8 mouse cellular contexts compared by ENCODE assay signal in the genomic region with DNA sequence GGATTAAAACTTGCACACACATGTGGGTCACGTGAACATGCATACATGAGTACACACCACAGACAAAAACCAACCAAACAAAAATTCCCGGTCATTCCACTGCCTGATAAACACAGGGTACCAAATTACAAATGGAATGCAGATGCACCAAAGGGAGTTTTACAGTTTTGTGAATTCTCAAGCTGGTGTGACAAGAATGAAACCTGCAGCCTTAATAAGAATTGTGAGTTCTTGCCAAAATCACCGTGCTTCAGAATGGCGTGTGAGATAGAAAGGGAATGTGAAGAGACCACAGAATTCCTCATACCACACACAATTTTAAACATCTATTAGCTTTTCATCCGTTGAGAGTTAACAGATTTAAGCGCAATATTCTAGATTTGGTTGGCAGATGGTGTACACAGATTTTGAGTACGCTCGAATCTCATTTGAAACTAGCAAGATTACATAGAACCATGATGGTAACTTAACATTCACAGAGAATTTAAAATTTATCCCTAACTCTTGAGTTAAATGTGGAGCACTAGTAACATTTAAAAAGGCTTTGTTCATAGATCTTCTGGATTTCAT. TPM values are rescaled to one million over a fixed set of nuclear protein-coding genes. Genes with fewer than 3 reads are reported as not detected.
DNase-seq lines count a peak whose midpoint lies in the region; ATAC-seq and TF ChIP-seq lines count a peak whose summit lies in the region.

No protein-coding gene starts in this region.

- H3K4me3 ChIP-seq in cortical plate, adult 2 months (ENCODE audit: insufficient read depth, low read length): peak overlapping the region; percentile 97; the same call in 1 of the 2 replicates
- H3K4me3 ChIP-seq in hindbrain, embryonic 13.5 days: peak overlapping the region; percentile 92
- H3K4me3 ChIP-seq in midbrain, embryonic 14.5 days (replicated peaks; ENCODE audit: low read depth, low read length): peak overlapping the region; percentile 96

- H3K36me3 ChIP-seq in hindbrain, embryonic 13.5 days: 0 out of 2 replicates have a peak, but pooled peaks cover 2% of the 10 kb centered on the region
- no peaks in the 10 kb centered on the region for H3K36me3 ChIP-seq in midbrain, embryonic 14.5 days (ENCODE audit: control insufficient read depth, insufficient read depth, low read length)

- DNase-seq in layer of hippocampus, adult 11-12 months (ENCODE audit: low spot score): peak; percentile 21
- DNase-seq in layer of hippocampus, adult 8-10 months (ENCODE audit: low spot score in 2 of 2): no peak
- peak; percentile 8 for DNase-seq in midbrain, embryonic 14.5 days
- no peak for DNase-seq in right cerebral cortex, postnatal 25 days
- DNase-seq in frontal cortex, postnatal 14 days (ENCODE audit: low spot score in 2 of 2): no peak

- TF ChIP-seq CTCF in cortical plate, adult 2 months (IDR thresholded peaks at IDR 0.05; ENCODE audit: extremely low read depth, insufficient read depth, low read length): no peak

- no peaks in the 10 kb centered on the region for H3K27me3 ChIP-seq in hindbrain, embryonic 13.5 days
- no peaks in the 10 kb centered on the region for H3K27me3 ChIP-seq in midbrain, embryonic 14.5 days (ENCODE audit: control insufficient read depth, insufficient read depth, low read length)

- no peak overlapping the region for H3K9ac ChIP-seq in hindbrain, embryonic 13.5 days
- H3K9ac ChIP-seq in midbrain, embryonic 14.5 days (replicated peaks; ENCODE audit: low read length): peak overlapping the region; percentile 98

- WGBS in hindbrain, embryonic 13.5 days: 77% methylated on average over 8 of the region's 8 CpGs
- 79% methylated on average over 8 of the region's 8 CpGs for WGBS in midbrain, embryonic 14.5 days

- no peaks in the 10 kb centered on the region for H3K9me3 ChIP-seq in hindbrain, embryonic 13.5 days
- no peaks in the 10 kb centered on the region for H3K9me3 ChIP-seq in midbrain, embryonic 14.5 days (ENCODE audit: control insufficient read depth, low read length)

- no peak for TF ChIP-seq POLR2A in cortical plate, adult 2 months (IDR thresholded peaks at IDR 0.05; ENCODE audit: extremely low read depth, insufficient read depth, low read length)

- H3K4me2 ChIP-seq in hindbrain, embryonic 13.5 days: peak overlapping the region; percentile 88
- peak overlapping the region; percentile 72 for H3K4me2 ChIP-seq in midbrain, embryonic 14.5 days (ENCODE audit: low read length)

- H3K4me1 ChIP-seq in cortical plate, adult 2 months (ENCODE audit: control insufficient read depth, insufficient read depth, low read length): peaks cover 3% of the 10 kb centered on the region; the same call in 1 of the 2 replicates
- peaks cover 16% of the 10 kb centered on the region for H3K4me1 ChIP-seq in hindbrain, embryonic 13.5 days (replicated peaks)
- peaks cover 12% of the 10 kb centered on the region; the same call in 1 of the 2 replicates for H3K4me1 ChIP-seq in midbrain, embryonic 14.5 days (ENCODE audit: control insufficient read depth, insufficient read depth, low read length)

- no peak for ATAC-seq in hindbrain, embryonic 13.5 days (ENCODE audit: low FRiP score)
- no peak for ATAC-seq in midbrain, embryonic 14.5 days (ENCODE audit: low FRiP score, low TSS enrichment)
- no peak for ATAC-seq in megakaryocyte-erythroid progenitor cell, adult 5-6 weeks (replicated peaks; ENCODE audit: low FRiP score, low TSS enrichment, poor library complexity, severe bottlenecking)

- peak overlapping the region; percentile 90; the same call in 1 of the 2 replicates for H3K27ac ChIP-seq in cortical plate, adult 2 months (ENCODE audit: insufficient read depth, low read length)
- H3K27ac ChIP-seq in hindbrain, embryonic 13.5 days: peak overlapping the region; percentile 91; the same call in 1 of the 2 replicates
- peak overlapping the region; percentile 95 for H3K27ac ChIP-seq in midbrain, embryonic 14.5 days (replicated peaks; ENCODE audit: low read depth, low read length)

RNA-seq across cellular contexts. Expression of a gene that starts 1.3 kb away (rescaled TPM):
- 100 to 1,000 TPM; 145 to 170 (median 165) TPM for total RNA-seq in layer of hippocampus, adult 8-10 months (2022)
- 122 and 123 TPM in 2 replicates for polyA plus RNA-seq in cortical plate, adult 2 months (2012; rRNA removed)
- polyA plus RNA-seq in hindbrain, embryonic 13.5 days (2015; fragmentation: Nextera tagmentation; extraction: Ambion mirVana): 42.4 and 43.1 TPM in 2 replicates
- 53.0 and 56.3 TPM in 2 replicates for polyA plus RNA-seq in midbrain, embryonic 14.5 days (2014; fragmentation: Nextera tagmentation; extraction: Ambion mirVana)
- 282 and 330 TPM in 2 replicates for total RNA-seq in megakaryocyte-erythroid progenitor cell, adult 5-6 weeks (2014; fragmentation: Nextera tagmentation)
- 338 and 342 TPM in 2 replicates for total RNA-seq in megakaryocyte-erythroid progenitor cell, adult 5-6 weeks (2017)

Comparison
In these comparisons a context has a peak if more than half of its experiments do, and no peak if none do; other contexts are left out.
1. DNase-seq: peak in layer of hippocampus, adult 11-12 months (single experiment) and midbrain, embryonic 14.5 days (single experiment); none in layer of hippocampus, adult 8-10 months (0 of 2), right cerebral cortex, postnatal 25 days (single experiment) and frontal cortex, postnatal 14 days (0 of 2).
2. Peak in every context shown above with its lines, with median percentiles within 50 percentile points of each other: H3K27ac ChIP-seq and H3K4me3 ChIP-seq.